Mouse (Mus musculus) NIH3T3 (cell line): ENCODE measurements around the gene Mrps10.
"Not testable (repeated sequence)": the region's sequence is repeated elsewhere in the genome, so short reads cannot be mapped to it uniquely, and the experiment has no call there.

Source experiments
- DNase-seq: peaks from one replicate; pipeline ENCODE4 v3.0.0-alpha.2; 2012; ENCODE audit warnings: low read depth

Gene Mrps10

DNA sequence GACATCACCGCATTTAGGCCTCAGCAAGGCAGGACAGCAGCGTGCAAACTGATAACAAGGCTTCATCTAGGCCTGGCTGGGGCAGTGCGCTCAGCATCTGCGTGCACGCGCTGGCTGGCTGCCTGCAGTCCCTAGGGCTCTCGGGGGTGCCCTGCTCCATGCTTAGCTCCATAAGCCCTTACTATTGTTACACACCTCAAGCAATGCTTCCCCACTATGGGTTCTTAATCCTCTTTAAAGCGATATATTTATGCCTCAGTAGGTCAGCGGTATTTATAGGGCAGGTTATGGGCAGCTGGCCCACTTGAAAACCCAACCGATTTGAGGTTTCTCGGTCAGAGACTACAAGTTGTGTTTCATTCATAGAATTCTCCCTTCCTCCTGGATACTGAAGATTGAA, 13.2 kb downstream of the Mrps10 start:
- no peak for DNase-seq

DNA sequence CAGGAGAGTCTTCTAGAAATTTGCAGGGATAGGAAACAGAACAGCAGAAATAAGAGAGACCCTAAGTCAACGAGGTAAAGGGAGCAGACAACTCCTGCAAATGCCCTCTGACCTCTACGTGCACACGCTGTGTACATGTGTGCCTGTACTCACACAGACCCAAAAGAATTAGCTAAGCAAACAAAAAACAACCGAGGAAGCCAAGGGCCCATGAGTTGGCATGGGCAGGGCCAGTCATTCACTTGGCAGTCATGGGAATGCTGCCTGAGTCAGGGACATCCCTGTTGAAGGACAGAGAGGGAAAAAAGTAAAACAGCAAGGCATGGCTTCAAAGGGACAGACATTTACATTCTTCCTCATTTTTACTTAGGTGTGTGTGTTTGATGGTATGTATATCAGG, 14.6 kb downstream of the Mrps10 start:
- no peak for DNase-seq

DNA sequence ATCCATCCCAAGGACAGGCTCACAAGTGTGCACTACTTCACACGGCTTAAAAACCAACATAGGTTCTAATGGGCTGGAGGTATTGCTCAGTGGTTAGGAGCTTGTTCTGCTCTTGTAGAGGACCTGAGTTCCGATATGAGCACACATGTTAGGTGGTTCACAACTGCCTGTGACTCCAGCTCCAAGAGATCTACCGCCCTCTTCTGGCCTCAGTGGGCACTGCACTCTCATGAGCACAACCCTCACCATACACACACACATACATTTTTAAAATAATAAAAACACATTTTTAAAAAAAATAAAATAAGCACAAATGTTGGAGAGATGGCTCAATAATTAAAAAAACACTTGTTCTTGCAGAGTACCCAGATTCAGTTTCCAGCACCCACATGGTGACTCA, 15.4 kb downstream of the Mrps10 start:
- no peak for DNase-seq

DNA sequence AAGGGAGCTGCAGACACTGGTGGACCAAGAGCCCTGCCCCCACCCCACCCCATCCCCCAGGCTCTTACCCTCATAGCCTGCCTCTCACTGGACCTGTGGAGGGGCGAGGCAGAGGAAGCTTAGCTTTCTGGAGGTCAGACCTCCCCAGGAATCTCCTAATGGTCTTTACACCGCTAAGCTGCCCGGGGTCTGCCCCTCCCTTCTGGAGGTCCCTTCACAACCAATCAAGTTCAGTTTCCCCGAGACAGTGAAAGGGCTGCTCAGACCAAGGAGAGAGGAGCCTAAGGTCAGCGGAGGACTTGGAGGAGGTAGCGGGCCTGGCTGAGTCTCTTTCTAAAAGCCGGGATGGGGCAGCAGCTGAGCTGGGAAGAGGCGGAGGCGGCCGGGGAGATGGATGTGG, 16.5 kb downstream of the Mrps10 start, which contains the start of gene Guca1b:
Gene Guca1b, plus strand, starts transcription at position 249 of the 400 bp plus-strand sequence.
- DNase-seq, result no peak

DNA sequence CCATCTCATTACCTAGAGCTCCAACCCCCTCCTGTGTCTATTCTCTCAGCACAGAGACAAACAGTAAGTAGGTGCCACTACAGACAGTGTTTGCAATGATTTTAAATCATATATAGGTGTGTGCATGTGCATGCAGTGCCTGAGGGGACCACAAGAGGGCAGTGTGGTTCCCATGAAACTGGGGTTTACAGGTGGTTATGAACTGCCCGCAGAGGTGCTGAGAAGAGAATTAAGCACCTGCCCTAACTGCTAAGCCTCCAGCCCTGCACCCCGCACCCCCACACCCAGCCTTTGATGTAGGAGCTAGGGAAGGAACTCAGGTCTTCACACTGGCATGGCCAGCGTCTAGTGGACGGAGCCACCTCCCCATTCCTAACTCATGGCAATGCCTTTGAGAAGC, 18.0 kb downstream of the Mrps10 start:
- DNase-seq, result peak; percentile 51

DNA sequence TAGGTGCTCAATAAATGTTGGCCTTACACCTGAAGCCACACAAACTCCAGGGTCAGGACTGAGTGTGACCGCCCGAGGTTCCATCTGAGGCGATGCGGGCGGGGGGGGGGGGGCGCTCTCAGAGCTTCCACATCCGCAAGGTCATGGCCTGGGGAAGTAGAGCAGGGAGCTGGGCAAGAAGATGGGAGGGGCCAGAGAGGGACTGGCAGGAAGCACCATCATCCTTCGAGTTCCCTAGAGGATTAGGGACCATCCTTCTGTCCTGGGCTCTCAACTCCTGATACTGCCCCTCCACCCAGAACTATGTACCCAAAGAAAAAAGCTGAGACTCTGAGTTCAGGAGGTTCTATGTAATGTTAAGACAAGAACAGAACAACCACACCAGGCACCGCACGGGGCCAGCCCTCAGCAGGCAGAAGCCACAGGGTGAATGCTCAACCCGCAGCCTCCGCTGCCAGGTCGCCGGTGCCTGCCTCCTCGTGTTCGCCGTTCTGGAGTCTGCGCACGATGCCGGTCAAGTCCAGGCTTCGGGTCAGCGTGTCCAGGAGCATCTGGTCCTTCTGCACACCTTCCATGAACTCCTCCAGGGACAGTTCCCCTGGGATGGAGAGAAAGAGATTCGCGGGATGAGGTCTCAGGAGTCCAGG, 25.7 kb downstream of the Mrps10 start:
- no peak for DNase-seq

DNA sequence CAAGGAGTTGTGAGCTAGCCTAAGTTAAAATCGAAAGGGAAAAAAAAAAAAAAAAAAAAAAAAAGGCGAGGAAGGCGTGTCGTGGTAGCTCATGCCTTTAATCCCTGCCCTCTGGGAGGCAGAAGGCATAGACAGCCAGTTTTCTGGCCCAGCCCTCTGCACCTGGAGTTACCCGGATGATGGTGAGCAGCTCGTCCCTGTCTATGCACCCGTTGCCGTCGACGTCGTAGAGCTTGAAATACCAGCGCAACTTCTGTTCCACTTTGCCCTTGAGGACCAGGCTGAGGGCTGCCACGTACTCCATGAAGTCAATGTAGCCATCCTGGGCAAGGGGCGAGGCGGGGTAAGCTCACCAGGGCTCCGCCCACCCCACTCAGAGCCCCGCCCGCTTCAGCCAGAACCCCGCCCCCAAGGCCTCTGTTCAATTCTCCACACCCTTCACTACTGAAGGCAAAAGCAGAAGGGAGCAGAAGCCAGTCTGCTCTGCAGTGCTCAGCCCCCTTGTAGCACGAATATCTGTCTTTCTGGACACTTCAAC, 26.8 kb downstream of the Mrps10 start:
- DNase-seq, result peak; percentile 50

DNA sequence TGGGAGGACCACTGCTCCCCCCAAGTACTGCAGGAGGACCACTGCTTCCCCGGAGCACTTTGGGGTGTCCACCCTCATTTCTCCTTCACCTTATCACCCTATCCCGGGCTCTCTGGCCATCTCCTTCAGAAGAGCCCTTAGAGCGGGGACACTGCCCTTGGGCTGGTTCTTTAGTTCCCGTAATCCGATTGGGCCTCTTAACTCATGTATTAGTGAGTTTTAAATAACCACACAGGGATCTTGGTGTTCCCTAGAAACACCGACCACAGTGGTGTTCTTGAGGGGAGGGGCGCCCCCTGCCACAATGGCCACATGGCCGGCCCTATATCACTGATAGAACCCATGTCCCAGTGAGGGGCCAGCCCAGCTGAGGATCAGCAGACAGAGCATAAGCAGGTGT, 30.4 kb downstream of the Mrps10 start:
- no peak for DNase-seq

DNA sequence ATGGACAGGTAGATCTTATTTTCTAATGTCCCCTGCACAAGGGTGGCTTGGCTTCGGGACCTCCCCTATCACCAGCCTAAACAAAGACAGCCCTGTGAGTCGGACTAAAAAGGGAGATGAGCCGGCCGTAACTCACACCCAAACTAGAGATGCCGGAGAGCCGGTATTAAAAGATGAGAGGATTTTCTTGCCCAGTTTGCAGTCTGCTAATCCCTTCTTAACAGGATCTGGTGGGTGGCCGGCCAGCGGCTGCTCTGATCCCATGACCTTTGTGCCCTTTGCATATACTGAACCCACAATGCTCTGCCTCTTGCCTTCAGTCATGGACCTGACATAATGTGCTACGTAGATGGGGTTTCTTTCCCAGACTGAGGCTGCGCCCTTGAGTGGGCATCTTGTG, 31.8 kb downstream of the Mrps10 start, which contains the start of gene Guca1a:
Gene Guca1a, minus strand, starts transcription at position 134 of the 400 bp plus-strand sequence.
- no peak for DNase-seq

DNA sequence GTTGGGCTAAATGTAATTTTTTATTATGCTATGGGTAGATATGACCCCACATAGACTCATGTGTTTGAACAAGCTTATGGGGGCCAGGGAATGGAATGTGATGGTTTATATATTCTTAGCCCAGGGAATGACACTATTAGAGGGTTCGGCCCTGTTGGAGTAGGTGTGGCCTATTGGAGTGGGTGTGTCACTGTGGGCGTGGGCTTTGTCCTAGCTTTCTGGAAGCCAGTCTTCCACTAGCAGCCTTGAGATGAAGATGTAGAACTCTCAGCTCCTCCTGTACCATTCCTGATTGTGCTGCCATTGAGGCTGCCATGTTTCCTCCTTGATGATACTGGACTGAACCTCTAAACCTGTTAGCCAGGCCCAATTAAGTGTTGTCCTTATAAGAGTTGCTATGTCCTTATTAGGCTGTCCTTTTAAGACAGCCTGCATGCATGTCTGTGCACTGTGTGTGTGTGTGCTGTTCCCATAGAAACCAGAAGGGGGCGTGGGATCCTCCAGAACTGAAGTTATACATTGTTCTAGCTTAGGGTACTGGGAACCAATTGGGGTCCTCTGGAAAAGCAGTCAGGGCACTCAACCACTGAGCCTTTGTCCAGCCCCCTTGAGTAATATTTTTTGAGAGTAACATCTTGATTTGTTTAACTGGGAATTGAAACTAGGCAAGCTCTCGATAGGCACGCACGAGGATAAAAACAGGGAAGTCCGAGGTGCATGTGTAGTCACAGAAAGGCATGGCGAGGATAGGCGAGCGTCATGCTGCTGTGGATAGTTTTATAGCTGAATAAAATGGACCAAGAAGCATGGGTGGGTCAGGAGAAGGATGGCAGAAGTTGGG, 39.2 kb downstream of the Mrps10 start:
- DNase-seq, result no peak

DNA sequence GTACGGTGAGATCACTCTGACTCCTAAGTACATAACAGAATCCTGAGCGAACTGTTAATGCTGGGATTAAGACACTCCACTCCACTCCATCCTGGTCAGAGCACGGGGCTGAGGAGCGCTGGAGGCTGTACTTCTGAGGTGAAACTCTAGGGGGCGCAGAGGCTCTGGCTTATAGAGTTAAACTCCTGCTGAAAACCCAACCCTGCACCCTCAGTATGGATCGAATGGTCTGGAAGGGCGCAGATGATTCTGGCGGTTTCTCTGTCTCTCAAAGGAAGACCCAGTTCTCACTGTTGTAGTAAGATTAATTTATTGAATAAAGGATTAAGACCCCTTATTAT, 39.8 kb downstream of the Mrps10 start:
- peak; percentile 72 for DNase-seq

DNA sequence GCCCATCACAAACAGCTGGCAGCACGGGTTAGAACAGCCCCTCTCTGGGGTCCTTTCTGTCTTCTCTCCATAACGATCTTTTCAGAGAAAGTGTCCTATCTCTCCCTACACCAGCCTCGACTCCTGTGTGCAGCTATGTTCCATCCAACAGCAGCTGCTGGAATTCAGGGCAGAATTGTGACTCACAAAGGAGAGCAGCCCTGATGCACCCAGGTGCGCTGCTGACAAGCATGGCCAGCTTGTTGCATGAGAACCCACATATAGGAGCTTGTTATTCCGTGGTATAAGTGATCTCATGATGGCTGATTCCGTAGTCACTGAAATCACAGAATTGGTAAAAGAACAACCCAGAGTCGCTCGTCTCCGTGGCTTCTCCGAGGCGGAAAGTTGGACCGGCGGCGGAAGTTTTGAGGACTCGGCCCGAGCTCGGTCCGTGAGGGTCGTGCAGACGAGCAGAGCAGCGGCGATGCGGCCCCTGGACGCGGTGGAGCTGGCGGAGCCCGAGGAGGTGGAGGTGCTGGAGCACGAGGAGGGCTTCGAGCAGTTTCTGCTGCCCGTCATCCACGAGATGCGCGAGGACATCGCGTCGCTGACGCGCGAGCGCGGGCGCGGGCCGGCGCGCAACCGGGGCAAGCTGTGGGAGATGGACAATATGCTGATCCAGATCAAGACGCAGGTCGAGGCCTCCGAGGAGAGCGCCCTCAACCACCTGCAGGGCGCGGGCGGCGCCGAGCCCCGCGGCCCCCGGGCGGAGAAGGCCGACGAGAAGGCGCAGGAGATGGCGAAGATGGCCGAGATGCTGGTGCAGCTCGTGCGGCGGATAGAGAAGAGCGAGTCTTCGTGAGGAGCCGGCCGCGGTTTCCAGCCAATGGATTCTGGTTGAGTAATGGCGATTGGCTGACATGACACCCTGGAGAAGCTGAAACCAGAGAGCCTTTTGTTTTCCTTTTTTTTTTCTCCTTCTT, 41.5 kb downstream of the Mrps10 start:
- not testable (repeated sequence) for DNase-seq

DNA sequence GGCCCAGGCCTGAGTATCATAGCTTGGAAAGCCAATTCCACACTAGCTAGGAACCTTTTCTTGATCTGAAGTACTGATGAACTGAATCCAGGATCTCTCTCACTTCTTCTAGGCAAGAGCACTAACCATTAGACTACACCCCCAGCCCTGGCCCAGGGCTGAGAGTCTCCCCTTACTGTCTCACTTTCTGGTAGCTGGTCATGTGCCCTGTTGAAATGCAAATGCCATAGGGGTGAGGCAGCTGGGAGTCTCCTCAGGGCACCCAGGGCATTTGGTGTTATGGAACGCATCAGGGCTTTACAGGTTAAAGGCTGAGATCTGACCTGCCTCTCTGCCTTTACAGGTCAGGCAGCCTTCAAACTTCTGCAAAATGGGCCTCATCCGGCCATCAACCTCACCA, 51.5 kb downstream of the Mrps10 start:
- no peak for DNase-seq

DNA sequence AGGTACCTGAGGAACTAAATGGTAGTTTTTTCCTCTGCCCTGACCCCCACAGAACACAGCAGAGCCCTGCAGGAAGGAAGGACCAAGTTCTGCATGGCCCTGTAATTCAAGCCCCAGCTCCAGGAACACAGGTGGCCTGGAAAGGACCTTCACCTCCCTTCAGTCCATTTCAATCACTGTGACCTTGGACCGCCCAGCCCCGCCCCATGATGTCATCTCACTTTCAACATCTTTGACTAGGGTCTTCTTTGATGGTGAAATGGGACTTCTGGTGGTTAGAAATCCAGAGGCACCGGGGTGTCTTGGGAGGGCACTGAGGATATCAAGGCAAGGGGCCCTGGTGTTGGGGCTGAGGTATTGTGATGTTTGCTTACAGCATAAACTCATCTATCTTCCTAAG, 52.9 kb downstream of the Mrps10 start:
- DNase-seq, result no peak

DNA sequence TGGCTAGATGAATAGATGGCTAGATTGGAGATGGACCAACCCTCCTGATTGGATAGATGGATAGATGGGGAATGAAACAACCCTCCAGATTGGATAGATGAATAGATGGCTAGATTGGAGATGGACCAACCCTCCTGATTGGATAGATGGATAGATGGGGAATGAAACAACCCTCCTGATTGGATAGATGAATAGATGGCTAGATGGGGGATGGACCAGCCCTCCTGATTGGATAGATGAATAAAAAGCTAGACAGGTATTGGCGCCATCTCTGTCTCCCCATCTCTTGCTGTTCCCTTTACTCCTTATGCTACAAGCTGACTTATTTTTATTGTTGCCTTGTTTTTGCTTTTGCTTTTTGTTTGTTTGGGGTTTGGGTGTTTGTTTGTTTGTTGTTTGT, 53.9 kb downstream of the Mrps10 start:
- not testable (repeated sequence) for DNase-seq

DNA sequence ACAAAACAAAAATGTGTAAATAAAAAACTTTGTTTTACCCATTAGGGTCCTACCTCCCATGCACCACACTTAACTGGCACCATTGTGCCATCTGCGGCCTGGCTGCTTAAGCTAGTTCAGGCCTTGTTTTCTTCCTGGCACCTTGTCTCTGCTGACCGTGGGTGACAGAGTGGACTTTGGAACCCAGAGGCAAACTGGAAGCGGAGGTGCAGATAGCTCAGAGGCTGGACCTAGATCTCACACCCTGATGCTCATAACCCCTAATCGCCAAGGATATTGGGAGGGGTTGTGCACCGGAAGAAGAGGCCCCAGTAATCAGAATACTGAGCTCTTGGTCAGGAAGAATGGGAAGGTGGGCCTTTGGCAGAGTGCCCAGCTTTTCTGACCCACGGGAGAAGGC, 55.5 kb downstream of the Mrps10 start:
- DNase-seq, result no peak

DNA sequence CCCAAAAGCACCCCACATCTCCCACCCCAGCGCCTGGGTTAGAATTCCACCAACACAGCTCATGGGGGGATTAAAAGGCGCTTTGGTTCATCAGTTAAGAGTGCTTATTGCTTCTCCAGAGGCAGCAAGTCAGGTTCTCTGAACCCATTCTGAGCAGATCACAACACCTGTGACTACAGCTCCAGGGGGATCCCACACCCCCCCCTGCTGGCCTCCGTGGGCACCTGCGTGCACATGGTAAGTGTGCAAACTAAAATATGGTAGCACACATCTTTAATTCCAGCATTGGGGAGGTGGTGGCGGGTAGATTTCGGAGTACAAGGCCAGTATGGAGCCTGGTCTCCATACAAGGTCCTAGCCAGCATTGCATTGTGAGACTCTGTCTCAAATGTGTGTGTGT, 58.6 kb downstream of the Mrps10 start:
- peak; percentile 23 for DNase-seq

DNA sequence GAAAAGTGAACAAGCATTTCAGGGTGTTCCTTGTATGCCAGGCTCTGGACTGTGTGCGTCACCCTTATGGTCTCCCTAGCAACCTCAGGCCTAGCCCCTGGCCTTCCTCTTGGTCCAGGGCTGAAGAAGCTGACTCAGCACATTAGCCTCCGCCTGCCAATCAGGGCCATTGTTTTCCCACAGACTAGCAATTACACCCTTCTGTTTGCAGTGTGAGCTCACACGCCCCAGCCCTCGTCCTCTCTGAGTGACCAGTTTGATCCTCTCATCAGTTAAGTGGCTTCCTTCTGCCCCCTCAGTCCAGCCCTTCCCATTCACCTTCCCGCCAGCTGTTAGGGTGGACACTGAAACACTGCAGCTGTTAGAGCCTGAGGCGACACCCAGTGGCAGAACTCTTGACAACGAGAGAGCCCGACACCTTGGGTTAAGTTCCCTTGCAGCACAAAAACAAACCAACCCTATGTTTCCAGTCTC, 60.2 kb downstream of the Mrps10 start:
- DNase-seq, result peak; percentile 75

DNA sequence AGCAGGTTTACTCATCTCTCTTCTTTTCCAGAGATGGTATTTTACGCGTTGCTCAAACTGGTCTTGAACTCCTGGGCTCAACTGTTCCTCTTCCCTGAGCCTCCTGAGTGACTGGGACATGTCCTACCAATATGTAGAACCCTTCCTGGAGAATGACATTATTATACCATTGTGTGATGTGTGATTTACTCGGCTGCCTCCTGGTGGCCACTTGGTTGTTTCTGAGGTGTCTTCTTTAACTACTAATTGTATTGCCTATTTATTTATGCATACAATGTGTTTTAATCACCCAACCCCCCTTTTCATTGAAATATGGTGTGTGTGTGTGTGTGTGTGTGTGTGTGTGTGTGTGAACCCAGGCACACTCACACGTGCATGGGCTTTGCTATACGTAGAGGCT, 62.1 kb downstream of the Mrps10 start:
- DNase-seq, result peak; percentile 36
